Mouse (Mus musculus): Measurements from ENCODE around the gene Pknox2.

DNA sequence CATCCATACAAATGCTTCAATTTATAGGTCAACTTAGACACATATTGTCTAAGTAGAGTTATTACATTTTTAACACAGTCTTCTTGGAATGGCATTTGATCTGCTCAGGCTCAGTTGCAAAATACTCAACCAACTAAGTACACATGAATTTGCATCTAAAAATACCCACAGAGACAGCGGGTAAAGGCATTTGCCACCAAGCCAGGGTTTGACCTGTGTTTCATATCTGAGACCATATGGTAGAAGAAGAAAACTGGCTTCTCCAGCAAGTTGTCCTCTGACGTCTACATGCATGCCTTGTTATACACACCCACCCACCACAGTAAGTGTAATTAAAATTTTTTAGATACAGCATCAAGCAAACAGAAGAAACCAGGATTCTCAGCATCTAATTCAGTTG is 273.4 kb downstream of the Pknox2 start:
- no peak for TF ChIP-seq POU5F1 (IDR thresholded peaks at IDR 0.05; ENCODE audit: borderline replicate concordance, low read length)
- TF ChIP-seq CTCF (conservative IDR thresholded peaks at IDR 0.05; ENCODE audit: low read length), result no peak

Data from E14TG2a.4 (cell line).